Mouse (Mus musculus): ENCODE measurements around the gene Arih1.

GRCm38 (mm10) chr9:59517127-59517526 is 30.7 kb upstream of the Arih1 start:
- TF ChIP-seq CTCF (conservative IDR thresholded peaks at IDR 0.05; ENCODE audit: insufficient read depth, insufficient read length, low read depth, low read length) (peak; percentile 34; the same call in 1 of the 2 replicates), POLR2A (IDR thresholded peaks at IDR 0.05; ENCODE audit: low read depth, low read length) (no peak)
